Mouse (Mus musculus) layer of hippocampus, postnatal 36 days (tissue): ENCODE results near the gene Mrpl54. TPM values are rescaled to one million over a fixed set of nuclear protein-coding genes. Genes with fewer than 3 reads are reported as not detected.

Source experiments
- DNase-seq, 2 experiments: peaks; one replicate each; pipeline ENCODE4 v3.0.0; 2022
- total RNA-seq, 2 experiments: library from RNA; stranded (reverse); gene quantifications; 2 replicates each; pipeline ENCODE4 v1.2.3; 2021

Mrpl54 gene
- total RNA-seq, 2 experiments from 2014 or later = 32.3 to 36.0 TPM

GRCm38 (mm10) chr10:81259225-81259884, 7.4 kb downstream of the Mrpl54 start:
- DNase-seq = no peak

GRCm38 (mm10) chr10:81257158-81258039, 9.3 kb downstream of the Mrpl54 start:
- peak; percentile 63 to 66 for DNase-seq

GRCm38 (mm10) chr10:81254886-81255285, 11.8 kb downstream of the Mrpl54 start:
- DNase-seq = no peak

- DNase-seq = peak; percentile 88 to 89
Observed at GRCm38 (mm10) chr10:81252424-81253419, 14.0 kb downstream of the Mrpl54 start, which contains the start of gene Matk. Gene Matk, plus strand, starts transcription at chr10:81252935.

GRCm38 (mm10) chr10:81249442-81249841, 17.3 kb downstream of the Mrpl54 start:
- DNase-seq = no peak

GRCm38 (mm10) chr10:81247804-81248203, 18.9 kb downstream of the Mrpl54 start:
- no peak for DNase-seq

GRCm38 (mm10) chr10:81245166-81245565, 21.6 kb downstream of the Mrpl54 start:
- DNase-seq = no peak

- peak; percentile 75 for DNase-seq
Observed at GRCm38 (mm10) chr10:81244595-81244994, 22.1 kb downstream of the Mrpl54 start.

- no peak for DNase-seq
Observed at GRCm38 (mm10) chr10:81244146-81244545, 22.6 kb downstream of the Mrpl54 start.

- DNase-seq = no peak
Observed at GRCm38 (mm10) chr10:81242021-81242420, 24.7 kb downstream of the Mrpl54 start.

GRCm38 (mm10) chr10:81240876-81241275, 25.9 kb downstream of the Mrpl54 start:
- DNase-seq = peak in 1 of 2 experiments; percentile 64

GRCm38 (mm10) chr10:81238618-81239017, 28.1 kb downstream of the Mrpl54 start:
- DNase-seq = no peak

- no peak for DNase-seq
Observed at GRCm38 (mm10) chr10:81236471-81237268, 30.1 kb downstream of the Mrpl54 start.

GRCm38 (mm10) chr10:81234206-81234605, 32.5 kb downstream of the Mrpl54 start:
- no peak for DNase-seq

- no peak for DNase-seq
Observed at GRCm38 (mm10) chr10:81233226-81233585, 33.5 kb downstream of the Mrpl54 start.

GRCm38 (mm10) chr10:81232580-81233225, 34.0 kb downstream of the Mrpl54 start, which contains the start of gene Zfr2:
Gene Zfr2, plus strand, starts transcription at chr10:81233155.
- peak; percentile 91 for DNase-seq

GRCm38 (mm10) chr10:81231436-81231835, 35.3 kb downstream of the Mrpl54 start:
- DNase-seq = no peak

GRCm38 (mm10) chr10:81230438-81231332, 36.0 kb downstream of the Mrpl54 start, which contains the start of gene Atcay:
Gene Atcay, minus strand, starts transcription at chr10:81230833.
- DNase-seq = peak; percentile 84

- DNase-seq = no peak
Observed at GRCm38 (mm10) chr10:81229735-81230437, 36.8 kb downstream of the Mrpl54 start.
